Mouse (Mus musculus): Measurements from ENCODE around the gene Gli3. TPM values are rescaled to one million over a fixed set of nuclear protein-coding genes. Genes with fewer than 3 reads are reported as not detected.

The Gli3 gene
- polyA plus RNA-seq, 1 experiment: 1.4 TPM

GRCm38 (mm10) chr13:15688826-15689501 lies 225.9 kb downstream of the Gli3 start:
- Histone ChIP-seq H3K27ac (ENCODE audit: control insufficient read depth, insufficient read depth, low read depth, low read length, poor library complexity) (no peak overlapping the region), H3K4me3 (replicated peaks; ENCODE audit: control insufficient read depth, low read depth, low read length) (no peak overlapping the region), H3K4me1 (ENCODE audit: control insufficient read depth, insufficient read depth, low read length) (no peaks in the 10 kb centered on the region)
- 69% methylated on average over 5 of the region's 5 CpGs for WGBS
- TF ChIP-seq CTCF (IDR thresholded peaks at IDR 0.05; ENCODE audit: control insufficient read depth, insufficient read depth, low read length) (no peak), POLR2A (IDR thresholded peaks at IDR 0.05; ENCODE audit: borderline replicate concordance, control insufficient read depth, low read depth, low read length) (no peak)

- 64% methylated on average over 5 of the region's 5 CpGs for WGBS
- TF ChIP-seq CTCF (IDR thresholded peaks at IDR 0.05; ENCODE audit: control insufficient read depth, insufficient read depth, low read length) (no peak), POLR2A (IDR thresholded peaks at IDR 0.05; ENCODE audit: borderline replicate concordance, control insufficient read depth, low read depth, low read length) (no peak)
- no peaks in the 10 kb centered on the region for H3K4me1 ChIP-seq (ENCODE audit: control insufficient read depth, insufficient read depth, low read length)
Observed at GRCm38 (mm10) chr13:15691751-15692464, 228.9 kb downstream of the Gli3 start.

GRCm38 (mm10) chr13:15692465-15692809 lies 229.4 kb downstream of the Gli3 start:
- TF ChIP-seq CTCF (IDR thresholded peaks at IDR 0.05; ENCODE audit: control insufficient read depth, insufficient read depth, low read length) (no peak), POLR2A (IDR thresholded peaks at IDR 0.05; ENCODE audit: borderline replicate concordance, control insufficient read depth, low read depth, low read length) (no peak)
- Histone ChIP-seq H3K27ac (ENCODE audit: control insufficient read depth, insufficient read depth, low read depth, low read length, poor library complexity) (no peak overlapping the region), H3K4me3 (replicated peaks; ENCODE audit: control insufficient read depth, low read depth, low read length) (no peak overlapping the region)

More at GRCm38 (mm10) chr13:15691751-15692464, 228.9 kb downstream of the Gli3 start:
- Histone ChIP-seq H3K27ac (ENCODE audit: control insufficient read depth, insufficient read depth, low read depth, low read length, poor library complexity) (no peak overlapping the region), H3K4me3 (replicated peaks; ENCODE audit: control insufficient read depth, low read depth, low read length) (no peak overlapping the region)

GRCm38 (mm10) chr13:15698284-15698683 lies 235.2 kb downstream of the Gli3 start:
- no peaks in the 10 kb centered on the region for H3K4me1 ChIP-seq (ENCODE audit: control insufficient read depth, insufficient read depth, low read length)
- TF ChIP-seq CTCF (IDR thresholded peaks at IDR 0.05; ENCODE audit: control insufficient read depth, insufficient read depth, low read length) (no peak), POLR2A (IDR thresholded peaks at IDR 0.05; ENCODE audit: borderline replicate concordance, control insufficient read depth, low read depth, low read length) (no peak)
- 82% methylated on average over 4 of the region's 4 CpGs for WGBS
- no peak overlapping the region for H3K4me3 ChIP-seq (replicated peaks; ENCODE audit: control insufficient read depth, low read depth, low read length)
- no peak overlapping the region for H3K27ac ChIP-seq (ENCODE audit: control insufficient read depth, insufficient read depth, low read depth, low read length, poor library complexity)

More at GRCm38 (mm10) chr13:15692465-15692809, 229.4 kb downstream of the Gli3 start:
- H3K4me1 ChIP-seq (ENCODE audit: control insufficient read depth, insufficient read depth, low read length): no peaks in the 10 kb centered on the region

GRCm38 (mm10) chr13:15699116-15699515 lies 236.1 kb downstream of the Gli3 start:
- WGBS: 80% methylated on average over 6 of the region's 6 CpGs
- TF ChIP-seq POLR2A (IDR thresholded peaks at IDR 0.05; ENCODE audit: borderline replicate concordance, control insufficient read depth, low read depth, low read length) (no peak), CTCF (IDR thresholded peaks at IDR 0.05; ENCODE audit: control insufficient read depth, insufficient read depth, low read length) (no peak)

GRCm38 (mm10) chr13:15704669-15705068 lies 241.6 kb downstream of the Gli3 start:
- WGBS: 39% methylated on average over 8 of the region's 8 CpGs
- no peak for TF ChIP-seq POLR2A (IDR thresholded peaks at IDR 0.05; ENCODE audit: borderline replicate concordance, control insufficient read depth, low read depth, low read length)
- no peak for TF ChIP-seq CTCF (IDR thresholded peaks at IDR 0.05; ENCODE audit: control insufficient read depth, insufficient read depth, low read length)
- Histone ChIP-seq H3K27ac (ENCODE audit: control insufficient read depth, insufficient read depth, low read depth, low read length, poor library complexity) (no peak overlapping the region), H3K4me1 (ENCODE audit: control insufficient read depth, insufficient read depth, low read length) (no peaks in the 10 kb centered on the region; the same call in 1 of the 2 replicates), H3K4me3 (replicated peaks; ENCODE audit: control insufficient read depth, low read depth, low read length) (no peak overlapping the region)

More at GRCm38 (mm10) chr13:15699116-15699515, 236.1 kb downstream of the Gli3 start:
- Histone ChIP-seq H3K27ac (ENCODE audit: control insufficient read depth, insufficient read depth, low read depth, low read length, poor library complexity) (no peak overlapping the region), H3K4me1 (ENCODE audit: control insufficient read depth, insufficient read depth, low read length) (no peaks in the 10 kb centered on the region), H3K4me3 (replicated peaks; ENCODE audit: control insufficient read depth, low read depth, low read length) (no peak overlapping the region)

GRCm38 (mm10) chr13:15707481-15707881 lies 244.4 kb downstream of the Gli3 start:
- H3K4me1 ChIP-seq (ENCODE audit: control insufficient read depth, insufficient read depth, low read length): no peaks in the 10 kb centered on the region; the same call in 1 of the 2 replicates
- H3K4me3 ChIP-seq (replicated peaks; ENCODE audit: control insufficient read depth, low read depth, low read length): no peak overlapping the region
- 77% methylated on average over 4 of the region's 4 CpGs for WGBS
- H3K27ac ChIP-seq (ENCODE audit: control insufficient read depth, insufficient read depth, low read depth, low read length, poor library complexity): no peak overlapping the region
- TF ChIP-seq CTCF (IDR thresholded peaks at IDR 0.05; ENCODE audit: control insufficient read depth, insufficient read depth, low read length): no peak
- TF ChIP-seq POLR2A (IDR thresholded peaks at IDR 0.05; ENCODE audit: borderline replicate concordance, control insufficient read depth, low read depth, low read length): no peak

- WGBS: 86% methylated on average over 7 of the region's 7 CpGs
- TF ChIP-seq CTCF (IDR thresholded peaks at IDR 0.05; ENCODE audit: control insufficient read depth, insufficient read depth, low read length) (no peak), POLR2A (IDR thresholded peaks at IDR 0.05; ENCODE audit: borderline replicate concordance, control insufficient read depth, low read depth, low read length) (no peak)
Observed at GRCm38 (mm10) chr13:15713486-15713885, 250.5 kb downstream of the Gli3 start.

More at GRCm38 (mm10) chr13:15713486-15713885, 250.5 kb downstream of the Gli3 start:
- H3K27ac ChIP-seq (ENCODE audit: control insufficient read depth, insufficient read depth, low read depth, low read length, poor library complexity): no peak overlapping the region
- no peak overlapping the region for H3K4me3 ChIP-seq (replicated peaks; ENCODE audit: control insufficient read depth, low read depth, low read length)
- H3K4me1 ChIP-seq (ENCODE audit: control insufficient read depth, insufficient read depth, low read length): no peaks in the 10 kb centered on the region; the same call in none of the 2 replicates
